Mouse (Mus musculus) mesoderm, embryonic 11.5 days (tissue): ENCODE results near the gene Tgm2.
A peak's percentile ranks its signal among the peaks of the same experiment; 100 is the strongest.

Experiments
- DNase-seq: peaks from one replicate; pipeline ENCODE4 v3.0.0-alpha.2; 2012; ENCODE audit warnings: low read depth, low spot score

The Tgm2 gene

GRCm38 (mm10) chr2:158115838-158116453 lies 30.3 kb downstream of the Tgm2 start:
- no peak for DNase-seq

GRCm38 (mm10) chr2:158114931-158115330 lies 31.3 kb downstream of the Tgm2 start:
- no peak for DNase-seq

GRCm38 (mm10) chr2:158113591-158114257 lies 32.5 kb downstream of the Tgm2 start:
- peak; percentile 23 for DNase-seq

- DNase-seq = no peak
Measured at GRCm38 (mm10) chr2:158109516-158109915, 36.7 kb downstream of the Tgm2 start.

- peak; percentile 59 for DNase-seq
Measured at GRCm38 (mm10) chr2:158106947-158107587, 39.2 kb downstream of the Tgm2 start.

- no peak for DNase-seq
Measured at GRCm38 (mm10) chr2:158105605-158106004, 40.6 kb downstream of the Tgm2 start.

GRCm38 (mm10) chr2:158104966-158105365 lies 41.3 kb downstream of the Tgm2 start:
- DNase-seq = no peak

- DNase-seq = no peak
Measured at GRCm38 (mm10) chr2:158101768-158102167, 44.5 kb downstream of the Tgm2 start.

- no peak for DNase-seq
Measured at GRCm38 (mm10) chr2:158099537-158099936, 46.7 kb downstream of the Tgm2 start.

GRCm38 (mm10) chr2:158098730-158099129 lies 47.5 kb downstream of the Tgm2 start:
- no peak for DNase-seq

GRCm38 (mm10) chr2:158097071-158097470 lies 49.2 kb downstream of the Tgm2 start:
- DNase-seq = no peak

- no peak for DNase-seq
Measured at GRCm38 (mm10) chr2:158094846-158095245, 51.4 kb downstream of the Tgm2 start.

- no peak for DNase-seq
Measured at GRCm38 (mm10) chr2:158094300-158094699, 51.9 kb downstream of the Tgm2 start.

GRCm38 (mm10) chr2:158093345-158093744 lies 52.9 kb downstream of the Tgm2 start:
- DNase-seq = no peak

- no peak for DNase-seq
Measured at GRCm38 (mm10) chr2:158090096-158090495, 56.1 kb downstream of the Tgm2 start.

- no peak for DNase-seq
Measured at GRCm38 (mm10) chr2:158084486-158084885, 61.8 kb downstream of the Tgm2 start.

GRCm38 (mm10) chr2:158080622-158081241 lies 65.5 kb downstream of the Tgm2 start:
- no peak for DNase-seq

GRCm38 (mm10) chr2:158079843-158080395 lies 66.3 kb downstream of the Tgm2 start:
- no peak for DNase-seq

GRCm38 (mm10) chr2:158078971-158079370 lies 67.3 kb downstream of the Tgm2 start:
- DNase-seq = no peak

GRCm38 (mm10) chr2:158077981-158078380 lies 68.3 kb downstream of the Tgm2 start:
- DNase-seq = no peak

- no peak for DNase-seq
Measured at GRCm38 (mm10) chr2:158076690-158077089, 69.5 kb downstream of the Tgm2 start.

GRCm38 (mm10) chr2:158074835-158075234 lies 71.4 kb downstream of the Tgm2 start:
- DNase-seq = no peak
